Mouse (Mus musculus) liver, embryonic 14.5 days (tissue): ENCODE data around the gene Kri1. TPM values are rescaled to one million over a fixed set of nuclear protein-coding genes. Genes with fewer than 3 reads are reported as not detected.
"Not testable (repeated sequence)": the region's sequence is repeated elsewhere in the genome, so short reads cannot be mapped to it uniquely, and the experiment has no call there.

ENCODE experiments used
- ATAC-seq: fragments of 200-750 bp; cut with Nextera tagmentation; 2 replicates; pipeline ENCODE4 v1.8.0; 2017; ENCODE audit warnings: moderate number of reproducible peaks, mild to moderate bottlenecking, moderate library complexity; ENCODE audit not compliant: insufficient read depth
- DNase-seq, 3 experiments: peaks; one replicate each; pipeline ENCODE4 v3.0.0-alpha.2; 2012 to 2013; ENCODE audit warnings: low read depth in 3 of 3, low spot score in 3 of 3
- H3K27ac ChIP-seq: fragments of 300-500 bp; sonication (generic); 2 replicates; pipeline ENCODE4 v1.5.1; 2014; ENCODE audit warnings: moderate library complexity, mild to moderate bottlenecking, control low read depth, inconsistent platforms
- H3K27me3 ChIP-seq: fragments of 300-500 bp; sonication (generic); 2 replicates; pipeline ENCODE4 v1.6.1; 2014; ENCODE audit warnings: mild to moderate bottlenecking, low read length, moderate library complexity; ENCODE audit not compliant: control insufficient read depth, insufficient read depth
- H3K36me3 ChIP-seq: fragments of 300-500 bp; sonication (generic); replicated peaks from 2 replicates; pipeline ENCODE4 v1.6.1; 2014; ENCODE audit warnings: low read depth; ENCODE audit not compliant: control insufficient read depth, insufficient read depth
- H3K4me1 ChIP-seq, 2 experiments: fragments of 200-500 bp in 1 of 2; fragments of 300-500 bp in 1 of 2; sonication (generic) in 1 of 2; replicated peaks; 2 replicates each; pipeline ENCODE4 v1.6.1; 2012 to 2014; ENCODE audit warnings: antibody characterized with exemption in 1 of 2, inconsistent platforms in 1 of 2, low read length in 1 of 2; ENCODE audit not compliant: control insufficient read depth in 2 of 2, insufficient read depth in 2 of 2
- H3K4me2 ChIP-seq: fragments of 300-500 bp; sonication (generic); 2 replicates; pipeline ENCODE4 v1.6.1; 2014; ENCODE audit warnings: low read depth, mild to moderate bottlenecking, control low read depth, moderate library complexity
- H3K4me3 ChIP-seq, 2 experiments: fragments of 200-500 bp in 1 of 2; fragments of 300-500 bp in 1 of 2; sonication (generic) in 1 of 2; 2 replicates each; pipeline ENCODE4 v1.5.1; 2012 to 2014; ENCODE audit warnings: low read depth in 2 of 2, low read length in 2 of 2, mild to moderate bottlenecking in 2 of 2, control low read depth in 1 of 2, inconsistent platforms in 1 of 2, moderate library complexity in 1 of 2; ENCODE audit not compliant: insufficient read depth in 1 of 2
- H3K9ac ChIP-seq: fragments of 300-500 bp; sonication (generic); replicated peaks from 2 replicates; pipeline ENCODE4 v1.6.1; 2014; ENCODE audit warnings: mild to moderate bottlenecking, control low read depth, moderate library complexity
- H3K9me3 ChIP-seq: fragments of 300-500 bp; sonication (generic); 2 replicates; pipeline ENCODE4 v1.6.1; 2016; ENCODE audit warnings: low read length, mixed read lengths; ENCODE audit not compliant: control insufficient read depth
- CTCF ChIP-seq: IDR thresholded peaks from 2 replicates; pipeline ENCODE4 v1.5.1; 2016; ENCODE audit warnings: antibody characterized with exemption, low read depth, control low read depth
- EP300 ChIP-seq: IDR thresholded peaks from 2 replicates; pipeline ENCODE4 v1.6.1; 2016; ENCODE audit warnings: antibody characterized with exemption, low read depth
- WGBS: fragments of 180-500 bp; shearing (Covaris S2); extraction: QIAGEN DNeasy Blood & Tissue Kit; methylation state at CpG from one replicate; pipeline ENCODE4 v1.1.7; 2014; ENCODE audit not compliant: insufficient replicate concordance; 5-methylcytosine and 5-hydroxymethylcytosine counted together
- polyA plus RNA-seq, 2 experiments: library from polyadenylated mRNA; depleted of rRNA in 1 of 2; stranded (reverse) in 1 of 2; unstranded in 1 of 2; fragments of >200 nt; fragmentation: Nextera tagmentation in 1 of 2; extraction: Ambion mirVana in 1 of 2; gene quantifications; 2 replicates each; pipeline versions ENCODE4 v1.2.1 to v1.2.3; 2012 to 2014

Kri1 gene
- polyA plus RNA-seq, 2 experiments, result 3.9 to 21.9 TPM

DNA sequence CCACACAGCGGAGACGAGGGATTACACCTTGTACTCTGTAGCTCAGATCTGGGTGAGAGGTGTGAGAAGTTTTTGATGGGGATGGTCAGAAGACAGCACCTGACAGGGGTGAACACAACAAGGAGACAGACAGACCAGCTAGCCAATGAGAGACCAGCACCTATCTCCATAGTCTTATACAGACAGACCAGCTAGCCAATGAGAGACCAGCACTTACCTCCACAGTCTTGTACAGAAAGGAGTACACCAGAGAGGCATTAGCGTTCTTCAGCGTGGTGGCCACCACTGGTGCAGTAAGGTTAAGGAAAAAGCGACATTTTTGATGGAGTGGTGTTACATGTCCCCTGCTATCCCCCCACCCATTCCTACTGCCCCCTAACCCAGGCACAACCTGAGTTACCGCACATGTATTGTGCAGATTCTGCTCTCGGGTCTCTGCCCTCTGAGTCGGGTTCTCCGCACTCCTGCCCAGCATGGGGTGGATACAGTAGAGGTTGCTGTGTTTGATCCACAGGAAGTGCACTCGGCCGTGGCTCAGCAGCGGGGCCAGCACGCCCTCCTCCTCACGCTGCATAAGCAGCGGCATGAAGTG is 21.5 kb upstream of the Kri1 start:
- Histone ChIP-seq H3K36me3 (no peaks in the 10 kb centered on the region), H3K4me2 (no peak overlapping the region), H3K9ac (no peak overlapping the region), H3K4me3 (no peak overlapping the region), H3K27me3 (peaks cover 13% of the 10 kb centered on the region), H3K9me3 (no peaks in the 10 kb centered on the region), H3K27ac (no peak overlapping the region), H3K4me1 (peaks cover 3 to 6% of the 10 kb centered on the region in 2 experiments)
- WGBS, result 50% methylated on average over 15 of the region's 15 CpGs
- ATAC-seq (no peak), DNase-seq (no peak)
- TF ChIP-seq EP300, result no peak
- no peak for TF ChIP-seq CTCF

GRCm38 (mm10) chr9:21305065-21305464 is 17.3 kb upstream of the Kri1 start:
- H3K4me1 ChIP-seq, result 0 out of 4 replicates have a peak, but pooled peaks cover 0 to 2% of the 10 kb centered on the region in 2 experiments
- 69% methylated on average over 7 of the region's 7 CpGs for WGBS
- no peak overlapping the region for H3K27ac ChIP-seq
- no peaks in the 10 kb centered on the region for H3K9me3 ChIP-seq
- no peaks in the 10 kb centered on the region for H3K36me3 ChIP-seq
- H3K27me3 ChIP-seq, result no peaks in the 10 kb centered on the region
- TF ChIP-seq CTCF (no peak), EP300 (no peak)
- no peak overlapping the region for H3K4me3 ChIP-seq
- no peak overlapping the region for H3K9ac ChIP-seq
- no peak for ATAC-seq
- H3K4me2 ChIP-seq, result no peak overlapping the region
- no peak for DNase-seq

- 79% methylated on average over 10 of the region's 10 CpGs for WGBS
- H3K27me3 ChIP-seq, result no peaks in the 10 kb centered on the region
Measured at GRCm38 (mm10) chr9:21299014-21299413, 11.2 kb upstream of the Kri1 start.

DNA sequence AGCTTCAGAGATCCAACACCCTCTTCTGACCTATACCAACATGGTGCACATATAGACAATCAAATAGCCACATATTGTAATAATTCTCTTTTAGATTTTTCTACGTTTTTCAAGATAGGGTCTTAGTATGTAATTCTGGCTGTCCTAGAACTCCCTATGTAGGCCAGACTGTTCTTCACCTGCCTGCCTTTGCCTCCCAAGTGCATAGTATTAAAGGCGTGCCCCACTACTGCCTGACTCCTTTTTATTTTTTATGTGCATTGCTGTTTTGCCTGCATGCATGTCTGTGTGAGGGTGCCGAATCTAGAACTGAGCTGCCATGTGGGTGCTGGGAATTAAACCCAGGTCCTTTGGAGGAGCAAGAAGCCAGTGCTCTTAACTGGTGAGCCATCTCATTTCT is 4.5 kb upstream of the Kri1 start:
- 63% methylated on average over 3 of the region's 3 CpGs for WGBS
- H3K4me2 ChIP-seq, result peak overlapping the region; percentile 75
- peak overlapping the region; percentile 99 for H3K27ac ChIP-seq

More at GRCm38 (mm10) chr9:21299014-21299413, 11.2 kb upstream of the Kri1 start:
- ATAC-seq, result no peak
- Histone ChIP-seq H3K27ac (no peak overlapping the region), H3K36me3 (no peaks in the 10 kb centered on the region), H3K4me2 (no peak overlapping the region), H3K4me1 (no peaks in the 10 kb centered on the region), H3K9me3 (no peaks in the 10 kb centered on the region), H3K4me3 (no peak overlapping the region), H3K9ac (no peak overlapping the region)
- DNase-seq, result no peak
- TF ChIP-seq CTCF (no peak), EP300 (no peak)

GRCm38 (mm10) chr9:21291868-21292267 is 4.1 kb upstream of the Kri1 start:
- H3K9me3 ChIP-seq, DNase-seq, ATAC-seq, H3K27me3 ChIP-seq: not testable (repeated sequence)
- 9% methylated on average over 7 of the region's 7 CpGs for WGBS
- Histone ChIP-seq H3K4me3 (peak overlapping the region; percentile 90 to 92), H3K36me3 (peaks cover 12% of the 10 kb centered on the region), H3K4me1 (peaks cover 19 to 21% of the 10 kb centered on the region in 2 experiments), H3K27ac (peak overlapping the region; percentile 99), H3K9ac (peak overlapping the region; percentile 98), H3K4me2 (peak overlapping the region; percentile 75)

More for the DNA sequence above, 4.5 kb upstream of the Kri1 start:
- no peak for ATAC-seq
- DNase-seq, result no peak
- Histone ChIP-seq H3K36me3 (peaks cover 12% of the 10 kb centered on the region), H3K9ac (peak overlapping the region; percentile 98), H3K9me3 (no peaks in the 10 kb centered on the region), H3K4me3 (peak overlapping the region; percentile 90 to 92), H3K27me3 (no peaks in the 10 kb centered on the region), H3K4me1 (peaks cover 17% of the 10 kb centered on the region in 2 experiments)
- TF ChIP-seq CTCF (no peak), EP300 (no peak)
